Mouse (Mus musculus) bone marrow, adult 2 months (tissue): ENCODE measurements around the gene Ptpru.

ENCODE experiments used
- CTCF ChIP-seq: fragments of 200-500 bp; IDR thresholded peaks from 2 replicates; pipeline ENCODE4 v1.5.1; 2011; ENCODE audit warnings: low read length, control low read depth; ENCODE audit not compliant: control insufficient read depth, insufficient read depth
- POLR2A ChIP-seq: fragments of 200-500 bp; IDR thresholded peaks from 2 replicates; pipeline ENCODE4 v1.6.1; 2011; ENCODE audit warnings: low read depth, mild to moderate bottlenecking, control low read depth, low read length, borderline replicate concordance; ENCODE audit not compliant: control insufficient read depth

DNA sequence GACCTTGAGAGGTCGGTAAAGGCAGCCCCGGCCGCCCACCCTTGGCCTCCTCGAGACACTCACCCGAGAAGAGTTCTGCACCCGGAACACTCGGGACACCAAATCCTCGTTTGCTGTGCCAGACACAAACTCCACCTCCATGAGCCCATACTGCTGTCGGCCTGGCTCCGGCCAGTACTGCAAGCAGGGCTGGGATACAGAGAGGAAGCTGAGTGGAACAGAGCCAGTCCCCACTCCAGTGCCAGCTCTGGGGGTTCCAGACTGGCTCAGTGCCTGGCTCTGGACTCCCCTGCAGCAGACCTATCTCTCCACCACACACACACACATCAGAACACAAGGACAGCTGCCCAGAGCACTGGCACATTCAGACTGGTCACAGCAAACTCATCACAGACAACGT lies 66.7 kb downstream of the Ptpru start:
- TF ChIP-seq POLR2A (no peak), CTCF (no peak)
